Mouse (Mus musculus) neural tube, embryonic 12.5 days (tissue): ENCODE results near the gene Dmbx1. TPM values are rescaled to one million over a fixed set of nuclear protein-coding genes. Genes with fewer than 3 reads are reported as not detected.

Experiments used
- ATAC-seq: fragments of 200-750 bp; cut with Nextera tagmentation; 2 replicates; pipeline ENCODE4 v1.8.0; 2017; ENCODE audit warnings: low read depth, mild to moderate bottlenecking, moderate TSS enrichment, moderate library complexity; ENCODE audit not compliant: low FRiP score
- H3K27ac ChIP-seq: fragments of 300-500 bp; sonication (generic); 2 replicates; pipeline ENCODE4 v1.5.1; 2016
- H3K27me3 ChIP-seq: fragments of 300-500 bp; sonication (generic); replicated peaks from 2 replicates; pipeline ENCODE4 v1.6.1; 2016; ENCODE audit warnings: mild to moderate bottlenecking
- H3K36me3 ChIP-seq: fragments of 300-500 bp; sonication (generic); 2 replicates; pipeline ENCODE4 v1.6.1; 2016; ENCODE audit warnings: mild to moderate bottlenecking
- H3K4me1 ChIP-seq: fragments of 300-500 bp; sonication (generic); 2 replicates; pipeline ENCODE4 v1.6.1; 2016
- H3K4me2 ChIP-seq: fragments of 300-500 bp; sonication (generic); replicated peaks from 2 replicates; pipeline ENCODE4 v1.6.1; 2016; ENCODE audit warnings: mild to moderate bottlenecking
- H3K4me3 ChIP-seq: fragments of 300-500 bp; sonication (generic); 2 replicates; pipeline ENCODE4 v1.5.1; 2016
- H3K9ac ChIP-seq: fragments of 300-500 bp; sonication (generic); 2 replicates; pipeline ENCODE4 v1.6.1; 2016; ENCODE audit warnings: mild to moderate bottlenecking
- H3K9me3 ChIP-seq: fragments of 300-500 bp; sonication (generic); 2 replicates; pipeline ENCODE4 v1.6.1; 2016; ENCODE audit warnings: mild to moderate bottlenecking
- WGBS: fragments of 180-500 bp; shearing (Covaris S2); methylation state at CpG from one replicate; pipeline ENCODE4 v1.1.7; 2016; 5-methylcytosine and 5-hydroxymethylcytosine counted together
- polyA plus RNA-seq: library from polyadenylated mRNA; unstranded; fragments of >200 nt; fragmentation: Nextera tagmentation; extraction: Ambion mirVana; gene quantifications from 2 replicates; pipeline ENCODE4 v1.2.1, GENCODE M21; 2016

Dmbx1 gene
- polyA plus RNA-seq, 1 experiment from 2014 or later = 1.6 TPM

GRCm38 (mm10) chr4:115937061-115937976 is 2.4 kb downstream of the Dmbx1 start:
- H3K9me3 ChIP-seq = no peaks in the 10 kb centered on the region
- no peak for ATAC-seq
- no peak overlapping the region for H3K4me3 ChIP-seq
- H3K4me2 ChIP-seq = no peak overlapping the region
- peaks cover 25% of the 10 kb centered on the region for H3K4me1 ChIP-seq
- WGBS = 2% methylated on average over 19 of the region's 19 CpGs
- no peak overlapping the region for H3K9ac ChIP-seq
- peaks cover 100% of the 10 kb centered on the region for H3K27me3 ChIP-seq
- no peak overlapping the region for H3K27ac ChIP-seq
- H3K36me3 ChIP-seq = no peaks in the 10 kb centered on the region

- peaks cover 25% of the 10 kb centered on the region for H3K4me1 ChIP-seq
- WGBS = under 1% methylated on average over 20 of the region's 20 CpGs
- H3K36me3 ChIP-seq = no peaks in the 10 kb centered on the region
- peak overlapping the region; percentile 24 for H3K4me2 ChIP-seq
- ATAC-seq = peak; percentile 46; the same call in 1 of the 2 replicates
- peaks cover 100% of the 10 kb centered on the region for H3K27me3 ChIP-seq
- H3K27ac ChIP-seq = no peak overlapping the region
- no peak overlapping the region for H3K4me3 ChIP-seq
- H3K9me3 ChIP-seq = no peaks in the 10 kb centered on the region
- H3K9ac ChIP-seq = no peak overlapping the region
These were observed 3.1 kb downstream of the Dmbx1 start for GRCm38 (mm10) chr4:115936646-115937045.

- peak overlapping the region; percentile 24 for H3K4me2 ChIP-seq
- H3K4me3 ChIP-seq = no peak overlapping the region
- no peaks in the 10 kb centered on the region for H3K36me3 ChIP-seq
- no peak for ATAC-seq
- no peaks in the 10 kb centered on the region for H3K9me3 ChIP-seq
- H3K27ac ChIP-seq = no peak overlapping the region
- under 1% methylated on average over 36 of the region's 36 CpGs for WGBS
- H3K4me1 ChIP-seq = peaks cover 25% of the 10 kb centered on the region
- peaks cover 100% of the 10 kb centered on the region for H3K27me3 ChIP-seq
- no peak overlapping the region for H3K9ac ChIP-seq
These were observed 3.7 kb downstream of the Dmbx1 start for GRCm38 (mm10) chr4:115935835-115936581.

GRCm38 (mm10) chr4:115931556-115932088 is 8.1 kb downstream of the Dmbx1 start:
- 35% methylated on average over 13 of the region's 13 CpGs for whole genome bisulfite sequencing
- Histone ChIP-seq H3K4me1 (peaks cover 9% of the 10 kb centered on the region), H3K9me3 (no peaks in the 10 kb centered on the region), H3K9ac (no peak overlapping the region), H3K27ac (no peak overlapping the region), H3K4me3 (no peak overlapping the region), H3K4me2 (no peak overlapping the region), H3K27me3 (peaks cover 97% of the 10 kb centered on the region), H3K36me3 (no peaks in the 10 kb centered on the region)
- no peak for ATAC-seq

- Histone ChIP-seq H3K27ac (no peak overlapping the region), H3K4me2 (no peak overlapping the region), H3K27me3 (peaks cover 71% of the 10 kb centered on the region), H3K4me3 (no peak overlapping the region), H3K4me1 (no peaks in the 10 kb centered on the region), H3K9ac (no peak overlapping the region), H3K36me3 (no peaks in the 10 kb centered on the region), H3K9me3 (no peaks in the 10 kb centered on the region)
- ATAC-seq = no peak
- WGBS = 56% methylated on average over 7 of the region's 7 CpGs
These were observed 12.1 kb downstream of the Dmbx1 start for GRCm38 (mm10) chr4:115927637-115928036.

GRCm38 (mm10) chr4:115923262-115923880 is 16.4 kb downstream of the Dmbx1 start:
- peaks cover 63% of the 10 kb centered on the region for H3K27me3 ChIP-seq

GRCm38 (mm10) chr4:115922688-115923087 is 17.0 kb downstream of the Dmbx1 start:
- no peak overlapping the region for H3K4me2 ChIP-seq

More at GRCm38 (mm10) chr4:115923262-115923880, 16.4 kb downstream of the Dmbx1 start:
- Histone ChIP-seq H3K9ac (no peak overlapping the region), H3K36me3 (no peaks in the 10 kb centered on the region), H3K4me1 (no peaks in the 10 kb centered on the region), H3K27ac (no peak overlapping the region), H3K9me3 (no peaks in the 10 kb centered on the region), H3K4me3 (no peak overlapping the region), H3K4me2 (no peak overlapping the region)
- WGBS = 73% methylated on average over 16 of the region's 16 CpGs
- no peak for ATAC-seq

GRCm38 (mm10) chr4:115919911-115920310 is 19.8 kb downstream of the Dmbx1 start:
- Histone ChIP-seq H3K27ac (no peak overlapping the region), H3K4me1 (peaks cover 5% of the 10 kb centered on the region; the same call in 1 of the 2 replicates), H3K4me2 (no peak overlapping the region), H3K9me3 (no peaks in the 10 kb centered on the region), H3K27me3 (peaks cover 76% of the 10 kb centered on the region), H3K9ac (no peak overlapping the region), H3K4me3 (no peak overlapping the region), H3K36me3 (no peaks in the 10 kb centered on the region)
- no peak for ATAC-seq
- WGBS = 80% methylated on average over 16 of the region's 16 CpGs

More at GRCm38 (mm10) chr4:115922688-115923087, 17.0 kb downstream of the Dmbx1 start:
- H3K9me3 ChIP-seq = no peaks in the 10 kb centered on the region
- no peak overlapping the region for H3K4me3 ChIP-seq
- H3K27me3 ChIP-seq = peaks cover 63% of the 10 kb centered on the region
- peaks cover 5% of the 10 kb centered on the region; the same call in 1 of the 2 replicates for H3K4me1 ChIP-seq
- H3K9ac ChIP-seq = no peak overlapping the region
- ATAC-seq = no peak
- no peaks in the 10 kb centered on the region for H3K36me3 ChIP-seq
- 86% methylated on average over 5 of the region's 5 CpGs for WGBS
- no peak overlapping the region for H3K27ac ChIP-seq

GRCm38 (mm10) chr4:115911586-115911985 is 28.1 kb downstream of the Dmbx1 start:
- Histone ChIP-seq H3K27ac (no peak overlapping the region), H3K4me1 (no peaks in the 10 kb centered on the region), H3K9me3 (no peaks in the 10 kb centered on the region), H3K27me3 (peaks cover 81% of the 10 kb centered on the region), H3K4me3 (no peak overlapping the region), H3K9ac (no peak overlapping the region), H3K4me2 (no peak overlapping the region), H3K36me3 (no peaks in the 10 kb centered on the region)
- ATAC-seq = no peak
- 6% methylated on average over 4 of the region's 4 CpGs for WGBS

GRCm38 (mm10) chr4:115908641-115909040 is 31.1 kb downstream of the Dmbx1 start:
- Histone ChIP-seq H3K36me3 (no peaks in the 10 kb centered on the region), H3K9ac (no peak overlapping the region), H3K27me3 (peaks cover 88% of the 10 kb centered on the region), H3K9me3 (no peaks in the 10 kb centered on the region), H3K4me2 (no peak overlapping the region), H3K27ac (no peak overlapping the region), H3K4me3 (no peak overlapping the region), H3K4me1 (peaks cover 24% of the 10 kb centered on the region)
- 21% methylated on average over 7 of the region's 7 CpGs for WGBS
- no peak for ATAC-seq

GRCm38 (mm10) chr4:115907994-115908393 is 31.7 kb downstream of the Dmbx1 start:
- no peak for ATAC-seq
- Histone ChIP-seq H3K27ac (no peak overlapping the region), H3K4me1 (peaks cover 24% of the 10 kb centered on the region), H3K4me3 (no peak overlapping the region), H3K9me3 (no peaks in the 10 kb centered on the region), H3K36me3 (no peaks in the 10 kb centered on the region), H3K9ac (no peak overlapping the region), H3K4me2 (no peak overlapping the region), H3K27me3 (peaks cover 86% of the 10 kb centered on the region)
- whole genome bisulfite sequencing = 75% methylated on average over 1 of the region's 1 CpGs

GRCm38 (mm10) chr4:115906791-115907190 is 32.9 kb downstream of the Dmbx1 start:
- H3K9me3 ChIP-seq = no peaks in the 10 kb centered on the region
- H3K4me3 ChIP-seq = no peak overlapping the region
- H3K27ac ChIP-seq = no peak overlapping the region
- no peak overlapping the region for H3K4me2 ChIP-seq
- WGBS = 89% methylated on average over 3 of the region's 3 CpGs
- no peak for ATAC-seq
- peaks cover 87% of the 10 kb centered on the region for H3K27me3 ChIP-seq
- H3K36me3 ChIP-seq = no peaks in the 10 kb centered on the region
- H3K4me1 ChIP-seq = peaks cover 24% of the 10 kb centered on the region
- no peak overlapping the region for H3K9ac ChIP-seq
